ENCODE assay signal across 8 mouse cellular contexts in the genomic region with DNA sequence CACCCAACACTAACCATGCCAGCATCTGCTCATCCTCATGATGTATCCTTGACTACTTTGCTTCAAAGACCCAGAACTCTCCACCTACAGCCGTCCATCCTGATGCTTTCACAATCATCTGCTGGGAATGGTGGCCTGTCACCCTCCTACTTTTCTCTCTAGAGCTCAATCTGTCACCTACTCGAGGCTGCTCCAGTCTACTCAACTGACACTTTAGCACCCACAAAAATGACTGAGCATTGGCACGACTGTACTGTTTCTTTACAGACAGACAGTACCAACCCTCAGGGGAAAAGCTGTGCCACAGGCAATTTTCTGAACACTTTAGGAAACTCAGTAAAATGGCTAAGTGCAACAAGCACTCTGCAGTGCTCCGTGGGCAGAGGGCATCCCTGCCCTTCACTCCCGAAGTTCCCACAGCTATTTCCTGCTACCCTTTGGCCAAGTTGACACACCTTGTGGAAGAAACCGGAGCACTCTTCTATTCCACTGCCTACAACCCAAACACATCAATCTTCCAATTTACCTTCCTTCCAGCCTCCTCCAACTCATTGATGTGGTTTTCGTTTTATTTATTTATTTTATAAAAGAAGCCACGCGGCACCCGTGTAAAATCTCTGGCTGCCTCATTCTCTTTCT. TPM values are rescaled to one million over a fixed set of nuclear protein-coding genes. Genes with fewer than 3 reads are reported as not detected.
DNase-seq lines count a peak whose midpoint lies in the region; ATAC-seq lines count a peak whose summit lies in the region.

No protein-coding gene starts in this region.

- H3K27me3 ChIP-seq in megakaryocyte, embryonic 14.5 days (replicated peaks), result no peaks in the 10 kb centered on the region
- H3K27me3 ChIP-seq in hindbrain, embryonic 14.5 days (ENCODE audit: control insufficient read depth, insufficient read depth, low read length), result no peaks in the 10 kb centered on the region
- H3K27me3 ChIP-seq in midbrain, embryonic 16.5 days (ENCODE audit: control insufficient read depth, insufficient read depth, low read depth, low read length), result no peaks in the 10 kb centered on the region

- peak overlapping the region; percentile 97 for H3K4me3 ChIP-seq in megakaryocyte, embryonic 14.5 days (replicated peaks)
- H3K4me3 ChIP-seq in hindbrain, embryonic 14.5 days (replicated peaks; ENCODE audit: low read length), result peak overlapping the region; percentile 93
- H3K4me3 ChIP-seq in midbrain, embryonic 16.5 days (ENCODE audit: low read depth, low read length), result peak overlapping the region; percentile 63

- H3K4me1 ChIP-seq in megakaryocyte, embryonic 14.5 days, result peaks cover 54% of the 10 kb centered on the region
- peaks cover 13% of the 10 kb centered on the region for H3K4me1 ChIP-seq in hindbrain, embryonic 14.5 days (replicated peaks; ENCODE audit: control insufficient read depth, insufficient read depth, low read length)
- H3K4me1 ChIP-seq in midbrain, embryonic 16.5 days (ENCODE audit: control insufficient read depth, insufficient read depth, low read length), result peaks cover 17% of the 10 kb centered on the region

- peak; percentile 28 to 51 for DNase-seq in frontal cortex, postnatal 36 days (ENCODE audit: low spot score in 2 of 2)
- DNase-seq in frontal cortex, postnatal 25 days (ENCODE audit: low spot score in 2 of 2), result no peak
- no peak for DNase-seq in hindbrain, embryonic 14.5 days (ENCODE audit: low spot score)
- DNase-seq in ovary, postnatal 36 days (ENCODE audit: low spot score), result no peak
- DNase-seq in ovary, postnatal 10 days (ENCODE audit: low spot score), result no peak

- peaks cover 10% of the 10 kb centered on the region for H3K36me3 ChIP-seq in megakaryocyte, embryonic 14.5 days (replicated peaks; ENCODE audit: low read length)
- H3K36me3 ChIP-seq in hindbrain, embryonic 14.5 days (replicated peaks; ENCODE audit: control insufficient read depth, insufficient read depth), result no peaks in the 10 kb centered on the region
- H3K36me3 ChIP-seq in midbrain, embryonic 16.5 days (ENCODE audit: control insufficient read depth, insufficient read depth, low read length), result no peaks in the 10 kb centered on the region

- peak overlapping the region; percentile 82 for H3K27ac ChIP-seq in hindbrain, embryonic 14.5 days
- H3K27ac ChIP-seq in midbrain, embryonic 16.5 days (ENCODE audit: low read length), result peak overlapping the region; percentile 76; the same call in 1 of the 2 replicates

- peak overlapping the region; percentile 89 for H3K9ac ChIP-seq in hindbrain, embryonic 14.5 days
- H3K9ac ChIP-seq in midbrain, embryonic 16.5 days (ENCODE audit: low read depth, low read length), result peak overlapping the region; percentile 78

- ATAC-seq in megakaryocyte, adult 5-6 weeks (ENCODE audit: poor library complexity, severe bottlenecking), result no peak
- no peak; the same call in 1 of the 2 replicates for ATAC-seq in hindbrain, embryonic 14.5 days (ENCODE audit: low FRiP score)
- peak; percentile 6; the same call in 1 of the 2 replicates for ATAC-seq in midbrain, embryonic 16.5 days

- peak overlapping the region; percentile 94 for H3K4me2 ChIP-seq in hindbrain, embryonic 14.5 days (replicated peaks)
- H3K4me2 ChIP-seq in midbrain, embryonic 16.5 days (ENCODE audit: low read length), result peak overlapping the region; percentile 98

- no peaks in the 10 kb centered on the region for H3K9me3 ChIP-seq in megakaryocyte, embryonic 14.5 days
- H3K9me3 ChIP-seq in hindbrain, embryonic 14.5 days (ENCODE audit: control insufficient read depth, low read length), result no peaks in the 10 kb centered on the region
- H3K9me3 ChIP-seq in midbrain, embryonic 16.5 days (replicated peaks; ENCODE audit: control insufficient read depth, low read length, poor library complexity, severe bottlenecking), result no peaks in the 10 kb centered on the region

- WGBS in hindbrain, embryonic 14.5 days, result 10% methylated on average over 10 of the region's 10 CpGs
- WGBS in midbrain, embryonic 16.5 days, result 8% methylated on average over 10 of the region's 10 CpGs

RNA-seq across cellular contexts. Expression of gene Med15, which starts 10.8 kb away (rescaled TPM):
- polyA plus RNA-seq in megakaryocyte, embryonic 14.5 days (2012; ENCODE audit: insufficient read depth, low replicate concordance), result 78.5 and 142 TPM in 2 replicates
- 61.4 and 67.1 TPM in 2 replicates for total RNA-seq in megakaryocyte, adult 5-6 weeks (2015)
- total RNA-seq in megakaryocyte, adult 5-6 weeks (2017), result 28.6 and 49.3 TPM in 2 replicates
- polyA plus RNA-seq in hindbrain, embryonic 14.5 days (2014; fragmentation: Nextera tagmentation; extraction: Ambion mirVana), result 38.2 and 42.0 TPM in 2 replicates
- polyA plus RNA-seq in midbrain, embryonic 16.5 days (2015; fragmentation: Nextera tagmentation; extraction: Ambion mirVana), result 47.5 and 47.9 TPM in 2 replicates

RNA-seq across cellular contexts. Expression of gene Klhl22, which starts 37.5 kb away (rescaled TPM):
- 0.65 and 4.0 TPM in 2 replicates for polyA plus RNA-seq in megakaryocyte, embryonic 14.5 days (2012; ENCODE audit: insufficient read depth, low replicate concordance)
- 5.0 and 6.9 TPM in 2 replicates for total RNA-seq in megakaryocyte, adult 5-6 weeks (2015)
- total RNA-seq in megakaryocyte, adult 5-6 weeks (2017), result 7.0 and 8.3 TPM in 2 replicates
- 82.1 and 96.0 TPM in 2 replicates for polyA plus RNA-seq in hindbrain, embryonic 14.5 days (2014; fragmentation: Nextera tagmentation; extraction: Ambion mirVana)
- 86.0 and 89.4 TPM in 2 replicates for polyA plus RNA-seq in midbrain, embryonic 16.5 days (2015; fragmentation: Nextera tagmentation; extraction: Ambion mirVana)

Comparison
In these comparisons a context has a peak if more than half of its experiments do, and no peak if none do; other contexts are left out.
1. DNase-seq: peak in frontal cortex, postnatal 36 days (2 of 2); none in frontal cortex, postnatal 25 days (0 of 2), hindbrain, embryonic 14.5 days (single experiment), ovary, postnatal 36 days (single experiment) and ovary, postnatal 10 days (single experiment).
2. RNA of gene Klhl22, which starts 37.5 kb away (polyA plus RNA-seq): 86.0 to 89.4 TPM in midbrain, embryonic 16.5 days and 82.1 to 96.0 TPM in hindbrain, embryonic 14.5 days; 0.65 to 4.0 TPM in megakaryocyte, embryonic 14.5 days; every median in the first group is over 10 times any median in the second.
3. Peak in every context shown above with its lines, with median percentiles within 50 percentile points of each other: H3K4me3 ChIP-seq.